Mouse (Mus musculus) liver, postnatal 0 days (tissue): Measurements from ENCODE around the gene Gstt3. TPM values are rescaled to one million over a fixed set of nuclear protein-coding genes. Genes with fewer than 3 reads are reported as not detected.

Experiments
- ATAC-seq: fragments of 200-750 bp; cut with Nextera tagmentation; 2 replicates; pipeline ENCODE4 v1.8.0; 2017; ENCODE audit warnings: mild to moderate bottlenecking, moderate library complexity
- DNase-seq: peaks from one replicate; pipeline ENCODE4 v3.0.0-alpha.2; 2016
- H3K27ac ChIP-seq: fragments of 300-500 bp; sonication (generic); 2 replicates; pipeline ENCODE4 v1.5.1; 2014; ENCODE audit warnings: antibody characterized with exemption, moderate library complexity, mild to moderate bottlenecking, low read depth
- H3K27me3 ChIP-seq: fragments of 300-500 bp; sonication (generic); 2 replicates; pipeline ENCODE4 v1.6.1; 2014; ENCODE audit warnings: low read length, control low read depth, mixed read lengths; ENCODE audit not compliant: insufficient read depth
- H3K36me3 ChIP-seq: fragments of 300-500 bp; sonication (generic); replicated peaks from 2 replicates; pipeline ENCODE4 v1.6.1; 2014; ENCODE audit warnings: mild to moderate bottlenecking, control low read depth, low read length, moderate library complexity, mixed read lengths; ENCODE audit not compliant: insufficient read depth
- H3K4me1 ChIP-seq: fragments of 300-500 bp; sonication (generic); 2 replicates; pipeline ENCODE4 v1.6.1; 2014; ENCODE audit warnings: antibody characterized with exemption, mild to moderate bottlenecking, control low read depth; ENCODE audit not compliant: insufficient read depth
- H3K4me2 ChIP-seq: fragments of 300-500 bp; sonication (generic); 2 replicates; pipeline ENCODE4 v1.6.1; 2014; ENCODE audit warnings: low read depth, mild to moderate bottlenecking, low read length, moderate library complexity, mixed read lengths
- H3K4me3 ChIP-seq: fragments of 300-500 bp; sonication (generic); 2 replicates; pipeline ENCODE4 v1.5.1; 2014; ENCODE audit warnings: low read depth, low read length
- H3K9ac ChIP-seq: fragments of 300-500 bp; sonication (generic); replicated peaks from 2 replicates; pipeline ENCODE4 v1.6.1; 2014; ENCODE audit warnings: mild to moderate bottlenecking, moderate library complexity
- H3K9me3 ChIP-seq: fragments of 300-500 bp; sonication (generic); 2 replicates; pipeline ENCODE4 v1.6.1; 2016; ENCODE audit warnings: mild to moderate bottlenecking, control low read depth, low read length, mixed read lengths
- CTCF ChIP-seq: sonication (generic); IDR thresholded peaks from 2 replicates; pipeline ENCODE4 v1.5.1; 2016; ENCODE audit warnings: antibody characterized with exemption, low read depth
- EP300 ChIP-seq: IDR thresholded peaks from 2 replicates; pipeline ENCODE4 v1.6.1; 2016; ENCODE audit warnings: antibody characterized with exemption, low read depth, mild to moderate bottlenecking
- WGBS: fragments of 180-500 bp; shearing (Covaris S2); extraction: QIAGEN DNeasy Blood & Tissue Kit; methylation state at CpG from one replicate; pipeline ENCODE4 v1.1.7; 2014; ENCODE audit not compliant: insufficient replicate concordance; 5-methylcytosine and 5-hydroxymethylcytosine counted together
- polyA plus RNA-seq: library from polyadenylated mRNA; unstranded; fragments of >200 nt; fragmentation: Nextera tagmentation; extraction: Ambion mirVana; gene quantifications from 2 replicates; pipeline ENCODE4 v1.2.1, GENCODE M21; 2015

Gene Gstt3
- polyA plus RNA-seq, 1 experiment from 2014 or later, result 32.6 TPM

GRCm38 (mm10) chr10:75740866-75741265 is 40.3 kb downstream of the Gstt3 start:
- WGBS, result 91% methylated on average over 3 of the region's 3 CpGs
- TF ChIP-seq CTCF, result no peak
- no peak for TF ChIP-seq EP300
- no peak for ATAC-seq
- H3K36me3 ChIP-seq, result peaks cover 88% of the 10 kb centered on the region
- peaks cover 9% of the 10 kb centered on the region for H3K4me1 ChIP-seq
- no peak overlapping the region for H3K4me2 ChIP-seq
- no peaks in the 10 kb centered on the region for H3K27me3 ChIP-seq
- no peak overlapping the region for H3K9ac ChIP-seq
- H3K4me3 ChIP-seq, result no peak overlapping the region
- no peak overlapping the region for H3K27ac ChIP-seq
- no peak for DNase-seq
- no peaks in the 10 kb centered on the region for H3K9me3 ChIP-seq

GRCm38 (mm10) chr10:75725449-75725848 is 55.8 kb downstream of the Gstt3 start:
- Histone ChIP-seq H3K4me2 (no peak overlapping the region), H3K9me3 (no peaks in the 10 kb centered on the region), H3K9ac (no peak overlapping the region), H3K27me3 (no peaks in the 10 kb centered on the region), H3K4me3 (no peak overlapping the region), H3K27ac (no peak overlapping the region), H3K4me1 (no peaks in the 10 kb centered on the region), H3K36me3 (peaks cover 68% of the 10 kb centered on the region)
- ATAC-seq (no peak), DNase-seq (no peak)
- TF ChIP-seq EP300 (no peak), CTCF (no peak)
- 95% methylated on average over 7 of the region's 7 CpGs for WGBS

Other genes starting within 250 kb of the Gstt3 start
- gene Lrrc75b, start 221.1 kb downstream of the Gstt3 start, polyA plus RNA-seq, result 0.05 and 0.06 TPM in 2 replicates
- 27.4 and 28.6 TPM in 2 replicates for gene Ggt1, start 219.8 kb downstream of the Gstt3 start, polyA plus RNA-seq
- 0.81 and 1.4 TPM in 2 replicates for gene Ggt5, start 192.1 kb downstream of the Gstt3 start, polyA plus RNA-seq
- 1.6 TPM in 2 replicates for gene Susd2, start 137.4 kb downstream of the Gstt3 start, polyA plus RNA-seq
- 8.2 and 9.1 TPM in 2 replicates for gene Cabin1, start 17.1 kb downstream of the Gstt3 start, polyA plus RNA-seq
- gene Ddt, start 8.0 kb downstream of the Gstt3 start, polyA plus RNA-seq, result 739 and 838 TPM in 2 replicates
- 0.24 TPM in 1 of 2 replicates, not detected in the other for gene Gm20441, start 460 bp downstream of the Gstt3 start, polyA plus RNA-seq
- 77.5 and 78.5 TPM in 2 replicates for gene Gstt1, start 17.2 kb upstream of the Gstt3 start, polyA plus RNA-seq
- not detected in 2 replicates for gene Gstt4, start 41.1 kb upstream of the Gstt3 start, polyA plus RNA-seq
- gene Gstt2, start 56.0 kb upstream of the Gstt3 start, polyA plus RNA-seq, result 148 and 175 TPM in 2 replicates
- 1,043 and 1,160 TPM in 2 replicates for gene Mif, start 78.8 kb upstream of the Gstt3 start, polyA plus RNA-seq
- gene Derl3, start 112.0 kb upstream of the Gstt3 start, polyA plus RNA-seq, result 0.52 and 0.95 TPM in 2 replicates
- 35.5 and 36.0 TPM in 2 replicates for gene Smarcb1, start 140.2 kb upstream of the Gstt3 start, polyA plus RNA-seq
- gene Chchd10, start 151.7 kb upstream of the Gstt3 start, polyA plus RNA-seq, result 1,168 and 1,173 TPM in 2 replicates
- 2.8 and 3.6 TPM in 2 replicates for gene Mmp11, start 155.1 kb upstream of the Gstt3 start, polyA plus RNA-seq
- 6.9 and 8.6 TPM in 2 replicates for gene Gm867, start 159.3 kb upstream of the Gstt3 start, polyA plus RNA-seq
- gene Vpreb3, start 161.6 kb upstream of the Gstt3 start, polyA plus RNA-seq, result 61.6 and 65.5 TPM in 2 replicates
- 0.04 and 0.06 TPM in 2 replicates for gene Gm5134, start 173.1 kb upstream of the Gstt3 start, polyA plus RNA-seq